Mouse (Mus musculus): ENCODE results near the gene Hmgb1.

DNA sequence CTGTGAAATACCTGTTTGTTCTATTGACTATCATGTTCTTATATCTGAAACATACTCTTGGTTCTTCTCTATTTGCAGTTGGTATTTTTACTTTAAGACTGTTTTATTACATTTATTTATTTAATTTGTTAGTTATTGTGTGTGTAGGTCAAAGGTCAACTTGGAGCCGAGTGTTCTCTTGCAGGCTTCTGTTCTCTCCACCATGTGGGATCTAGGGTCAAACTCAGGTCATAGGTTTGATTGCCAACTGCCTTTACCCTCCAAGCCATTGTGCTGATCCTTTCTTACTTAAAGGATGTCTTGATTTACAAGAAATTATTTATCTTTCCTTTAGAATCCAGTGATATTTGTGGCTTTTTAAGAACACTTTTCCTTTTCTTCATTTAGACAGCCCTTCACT lies 12.3 kb upstream of the Hmgb1 start:
- no peak for TF ChIP-seq CTCF (IDR thresholded peaks at IDR 0.05; ENCODE audit: low read depth, low read length)
- TF ChIP-seq GATA1 (IDR thresholded peaks at IDR 0.05; ENCODE audit: borderline replicate concordance, low read length), result no peak
- TF ChIP-seq TAL1 (conservative IDR thresholded peaks at IDR 0.05; ENCODE audit: low read depth, low read length), result no peak
